Mouse (Mus musculus) kidney, adult 2 months (tissue): ENCODE data around the gene Tspan14. TPM values are rescaled to one million over a fixed set of nuclear protein-coding genes. Genes with fewer than 3 reads are reported as not detected.

Experiments used
- DNase-seq: peaks from one replicate; pipeline ENCODE4 v3.0.0; 2021
- H3K27ac ChIP-seq: fragments of 200-500 bp; 2 replicates; pipeline ENCODE4 v1.5.1; 2012; ENCODE audit warnings: low read depth, low read length, control low read depth, inconsistent platforms; ENCODE audit not compliant: insufficient read depth
- H3K27me3 ChIP-seq: fragments of 200-500 bp; replicated peaks from 2 replicates; pipeline ENCODE4 v1.6.1; 2012; ENCODE audit warnings: mild to moderate bottlenecking, moderate library complexity, low read length, inconsistent platforms; ENCODE audit not compliant: control insufficient read depth, insufficient read depth
- H3K36me3 ChIP-seq: fragments of 200-500 bp; 2 replicates; pipeline ENCODE4 v1.6.1; 2012; ENCODE audit warnings: mild to moderate bottlenecking, moderate library complexity, low read length, inconsistent platforms; ENCODE audit not compliant: control insufficient read depth, insufficient read depth
- H3K4me1 ChIP-seq: fragments of 200-500 bp; 2 replicates; pipeline ENCODE4 v1.6.1; 2011; ENCODE audit warnings: low read length; ENCODE audit not compliant: control insufficient read depth, insufficient read depth
- H3K4me3 ChIP-seq: fragments of 200-500 bp; 2 replicates; pipeline ENCODE4 v1.5.1; 2011; ENCODE audit warnings: mild to moderate bottlenecking, low read depth, low read length, control low read depth; ENCODE audit not compliant: insufficient read depth
- CTCF ChIP-seq: fragments of 200-500 bp; conservative IDR thresholded peaks from 2 replicates; pipeline ENCODE4 v1.5.1; 2011; ENCODE audit warnings: low read depth, mild to moderate bottlenecking, control low read depth, low read length, moderate library complexity, mixed read lengths; ENCODE audit not compliant: insufficient read depth, insufficient read length
- POLR2A ChIP-seq: fragments of 200-500 bp; IDR thresholded peaks from one replicate; pipeline ENCODE4 v1.6.1; 2011; ENCODE audit warnings: low read depth, low read length, control low read depth
- WGBS: fragments of 180-500 bp; shearing (Covaris S2); methylation state at CpG from one replicate; pipeline ENCODE4 v1.1.7; 2018; 5-methylcytosine and 5-hydroxymethylcytosine counted together
- polyA plus RNA-seq: library from polyadenylated mRNA; depleted of rRNA; stranded (reverse); fragments of >200 nt; gene quantifications from 2 replicates; pipeline ENCODE4 v1.2.3, GENCODE M21; 2012

The Tspan14 gene
- polyA plus RNA-seq, 1 experiment = 121 TPM

GRCm38 (mm10) chr14:40915838-40916237 is 50.8 kb downstream of the Tspan14 start:
- H3K27me3 ChIP-seq = no peaks in the 10 kb centered on the region
- 76% methylated on average over 8 of the region's 8 CpGs for WGBS
- peaks cover 38% of the 10 kb centered on the region for H3K4me1 ChIP-seq
- H3K36me3 ChIP-seq = peaks cover 5% of the 10 kb centered on the region
- TF ChIP-seq POLR2A (no peak), CTCF (no peak)
- no peak for DNase-seq
- no peak overlapping the region for H3K4me3 ChIP-seq
- H3K27ac ChIP-seq = no peak overlapping the region

GRCm38 (mm10) chr14:40914701-40915100 is 51.9 kb downstream of the Tspan14 start:
- peak; percentile 70 for DNase-seq
- no peak overlapping the region for H3K4me3 ChIP-seq
- peaks cover 8% of the 10 kb centered on the region for H3K36me3 ChIP-seq
- no peaks in the 10 kb centered on the region for H3K27me3 ChIP-seq
- H3K27ac ChIP-seq = no peak overlapping the region
- no peak for TF ChIP-seq CTCF
- TF ChIP-seq POLR2A = no peak
- 18% methylated on average over 3 of the region's 3 CpGs for WGBS
- peaks cover 36% of the 10 kb centered on the region for H3K4me1 ChIP-seq

- Histone ChIP-seq H3K27ac (no peak overlapping the region), H3K27me3 (no peaks in the 10 kb centered on the region), H3K4me3 (no peak overlapping the region), H3K4me1 (peaks cover 26% of the 10 kb centered on the region), H3K36me3 (peaks cover 12% of the 10 kb centered on the region)
- no peak for TF ChIP-seq POLR2A
- no peak for TF ChIP-seq CTCF
- DNase-seq = peak; percentile 73
- 44% methylated on average over 6 of the region's 6 CpGs for WGBS
These were observed 52.9 kb downstream of the Tspan14 start for GRCm38 (mm10) chr14:40913709-40914108.

GRCm38 (mm10) chr14:40911529-40911928 is 55.1 kb downstream of the Tspan14 start:
- no peak for DNase-seq
- no peak overlapping the region for H3K27ac ChIP-seq
- no peaks in the 10 kb centered on the region for H3K27me3 ChIP-seq
- H3K4me1 ChIP-seq = peaks cover 19% of the 10 kb centered on the region
- H3K4me3 ChIP-seq = no peak overlapping the region
- no peak for TF ChIP-seq CTCF
- TF ChIP-seq POLR2A = no peak
- peaks cover 15% of the 10 kb centered on the region for H3K36me3 ChIP-seq

GRCm38 (mm10) chr14:40908763-40909162 is 57.8 kb downstream of the Tspan14 start:
- Histone ChIP-seq H3K36me3 (peaks cover 15% of the 10 kb centered on the region), H3K4me1 (peaks cover 9% of the 10 kb centered on the region), H3K27me3 (no peaks in the 10 kb centered on the region), H3K27ac (no peak overlapping the region), H3K4me3 (no peak overlapping the region)
- DNase-seq = no peak
- no peak for TF ChIP-seq CTCF
- no peak for TF ChIP-seq POLR2A
- WGBS = 75% methylated on average over 9 of the region's 9 CpGs

GRCm38 (mm10) chr14:40906770-40907169 is 59.8 kb downstream of the Tspan14 start:
- H3K27me3 ChIP-seq = no peaks in the 10 kb centered on the region
- DNase-seq = no peak
- H3K4me1 ChIP-seq = peaks cover 9% of the 10 kb centered on the region; the same call in 1 of the 2 replicates
- WGBS = 79% methylated on average over 9 of the region's 9 CpGs
- peaks cover 10% of the 10 kb centered on the region for H3K36me3 ChIP-seq
- no peak overlapping the region for H3K4me3 ChIP-seq
- TF ChIP-seq POLR2A (no peak), CTCF (no peak)
- no peak overlapping the region for H3K27ac ChIP-seq

- Histone ChIP-seq H3K27me3 (no peaks in the 10 kb centered on the region), H3K36me3 (peaks cover 10% of the 10 kb centered on the region), H3K4me3 (no peak overlapping the region), H3K27ac (no peak overlapping the region), H3K4me1 (peaks cover 9% of the 10 kb centered on the region; the same call in 1 of the 2 replicates)
- DNase-seq = peak; percentile 54
- 60% methylated on average over 8 of the region's 8 CpGs for whole genome bisulfite sequencing
- TF ChIP-seq POLR2A (no peak), CTCF (no peak)
These were observed 60.8 kb downstream of the Tspan14 start for GRCm38 (mm10) chr14:40905813-40906212.

GRCm38 (mm10) chr14:40902307-40903055 is 64.1 kb downstream of the Tspan14 start:
- Histone ChIP-seq H3K4me3 (no peak overlapping the region), H3K27ac (no peak overlapping the region), H3K27me3 (no peaks in the 10 kb centered on the region), H3K4me1 (peaks cover 19% of the 10 kb centered on the region), H3K36me3 (peaks cover 2% of the 10 kb centered on the region; the same call in 1 of the 2 replicates)
- WGBS = 72% methylated on average over 12 of the region's 12 CpGs
- no peak for DNase-seq
- TF ChIP-seq CTCF (no peak), POLR2A (no peak)
